Mouse (Mus musculus) erythroblast, embryonic 14.5 days (primary cell): ENCODE data around the gene Wnt3. TPM values are rescaled to one million over a fixed set of nuclear protein-coding genes. Genes with fewer than 3 reads are reported as not detected.
"Not testable (repeated sequence)": the region's sequence is repeated elsewhere in the genome, so short reads cannot be mapped to it uniquely, and the experiment has no call there.

Experiments used
- H3K27me3 ChIP-seq: 2 replicates; pipeline ENCODE4 v1.6.1; 2012; ENCODE audit warnings: inconsistent platforms; ENCODE audit not compliant: control insufficient read depth
- H3K36me3 ChIP-seq: 2 replicates; pipeline ENCODE4 v1.6.1; 2012; ENCODE audit warnings: mild to moderate bottlenecking, inconsistent platforms; ENCODE audit not compliant: control insufficient read depth
- H3K4me1 ChIP-seq: 2 replicates; pipeline ENCODE4 v1.6.1; 2012; ENCODE audit warnings: inconsistent platforms; ENCODE audit not compliant: control insufficient read depth
- H3K4me3 ChIP-seq: replicated peaks from 2 replicates; pipeline ENCODE3; 2012; ENCODE audit warnings: moderate library complexity, mild to moderate bottlenecking, inconsistent platforms
- H3K9me3 ChIP-seq: 2 replicates; pipeline ENCODE4 v1.6.1; 2012; ENCODE audit warnings: low read length, inconsistent platforms, mixed read lengths; ENCODE audit not compliant: control insufficient read depth
- GATA1 ChIP-seq: IDR thresholded peaks from 2 replicates; pipeline ENCODE4 v1.6.1; 2012; ENCODE audit warnings: low read length, inconsistent platforms, mixed read lengths
- TAL1 ChIP-seq: IDR thresholded peaks from 3 replicates; pipeline ENCODE4 v1.6.1; 2012; ENCODE audit warnings: low read length, inconsistent platforms, mixed read lengths
- polyA plus RNA-seq: library from polyadenylated mRNA; stranded (reverse); fragments of >175 nt; gene quantifications from 2 replicates; pipeline ENCODE4 v1.2.3, GENCODE M21; 2012

Wnt3 gene
- polyA plus RNA-seq, 1 experiment = not detected

DNA sequence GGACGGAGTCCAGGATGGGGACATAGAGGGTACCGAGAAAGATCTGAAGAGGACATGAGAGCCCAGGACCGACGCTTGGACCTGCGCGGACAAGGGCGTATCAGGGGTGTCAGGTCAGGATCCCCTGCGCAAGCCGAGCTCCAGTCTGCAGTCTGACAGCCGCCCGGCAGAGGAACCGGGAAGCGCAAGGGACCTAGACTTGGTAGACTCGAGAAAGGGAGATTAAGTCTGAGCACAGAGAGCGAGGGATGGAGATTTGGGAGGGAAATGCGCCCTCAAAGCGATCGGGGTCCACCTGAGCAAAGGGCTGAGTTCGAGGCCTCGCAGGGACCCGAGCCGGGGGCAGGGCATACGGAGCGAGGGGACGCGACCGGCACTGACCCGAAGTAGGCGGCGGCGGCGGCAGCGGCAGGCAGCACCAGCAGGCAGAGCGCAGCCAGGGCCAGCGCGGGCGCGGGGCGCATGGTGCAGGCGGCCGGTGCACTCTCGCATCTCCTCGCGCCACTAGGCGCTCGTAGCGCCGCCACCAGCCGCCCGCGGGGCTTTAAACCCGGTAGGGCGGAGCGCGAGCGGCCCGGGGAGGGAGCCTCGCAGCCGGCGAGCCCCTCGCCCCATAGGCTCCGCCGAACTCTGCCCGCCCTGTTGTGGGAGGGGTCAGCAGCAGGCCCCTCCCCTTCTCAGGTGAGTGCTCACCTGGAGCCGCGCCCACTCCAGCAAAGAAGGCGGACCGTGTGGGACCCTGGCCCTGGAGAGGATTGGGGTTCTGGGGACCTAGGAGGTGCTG is 24.5 kb upstream of the Wnt3 start, which contains the start of gene Wnt9b:
Gene Wnt9b (minus strand): TSS at position 516 of the 784 bp plus-strand sequence.
- Histone ChIP-seq H3K36me3 (no peaks in the 10 kb centered on the region), H3K4me3 (no peak within 1 kb of the TSS), H3K27me3 (peaks cover 60% of the 10 kb centered on the region), H3K4me1 (no peaks in the 10 kb centered on the region), H3K9me3 (no peaks in the 10 kb centered on the region)
- TF ChIP-seq TAL1 (no peak), GATA1 (no peak)

GRCm38 (mm10) chr11:103750612-103751011 is 23.3 kb upstream of the Wnt3 start:
- Histone ChIP-seq H3K36me3 (no peaks in the 10 kb centered on the region), H3K27me3 (peaks cover 60% of the 10 kb centered on the region), H3K9me3 (no peaks in the 10 kb centered on the region), H3K4me1 (no peaks in the 10 kb centered on the region), H3K4me3 (no peak overlapping the region)
- TF ChIP-seq TAL1 (no peak), GATA1 (no peak)

- Histone ChIP-seq H3K4me1 (no peaks in the 10 kb centered on the region), H3K27me3 (no peaks in the 10 kb centered on the region; the same call in 1 of the 2 replicates), H3K36me3 (no peaks in the 10 kb centered on the region), H3K9me3 (peaks cover 2% of the 10 kb centered on the region), H3K4me3 (no peak overlapping the region)
- no peak for TF ChIP-seq TAL1
- no peak for TF ChIP-seq GATA1
Observed at GRCm38 (mm10) chr11:103758054-103758453, 15.9 kb upstream of the Wnt3 start.

DNA sequence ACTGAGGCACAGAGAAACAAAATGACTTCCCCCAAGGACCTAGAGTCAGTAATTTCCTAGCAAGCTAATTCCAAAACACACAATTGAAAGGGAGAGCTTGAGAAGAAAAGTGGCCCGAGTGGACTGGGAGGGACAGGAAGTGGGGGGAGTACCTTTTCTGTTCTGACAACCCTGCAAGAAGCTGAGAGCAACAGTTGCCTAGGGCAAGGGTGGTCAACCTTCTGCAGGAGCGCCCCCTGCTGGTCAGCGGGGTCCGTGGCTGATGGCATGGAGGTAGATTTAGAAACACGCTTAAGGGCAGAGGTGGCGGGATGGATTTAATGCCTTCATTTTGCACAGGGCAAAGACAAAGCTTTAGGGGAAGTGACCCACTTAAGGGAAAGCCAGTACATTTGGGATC is 15.2 kb upstream of the Wnt3 start:
- H3K4me3 ChIP-seq = no peak overlapping the region
- no peaks in the 10 kb centered on the region for H3K36me3 ChIP-seq
- H3K9me3 ChIP-seq = peaks cover 2% of the 10 kb centered on the region
- H3K27me3 ChIP-seq = no peaks in the 10 kb centered on the region; the same call in 1 of the 2 replicates
- no peaks in the 10 kb centered on the region for H3K4me1 ChIP-seq
- TF ChIP-seq TAL1 (no peak), GATA1 (no peak)

DNA sequence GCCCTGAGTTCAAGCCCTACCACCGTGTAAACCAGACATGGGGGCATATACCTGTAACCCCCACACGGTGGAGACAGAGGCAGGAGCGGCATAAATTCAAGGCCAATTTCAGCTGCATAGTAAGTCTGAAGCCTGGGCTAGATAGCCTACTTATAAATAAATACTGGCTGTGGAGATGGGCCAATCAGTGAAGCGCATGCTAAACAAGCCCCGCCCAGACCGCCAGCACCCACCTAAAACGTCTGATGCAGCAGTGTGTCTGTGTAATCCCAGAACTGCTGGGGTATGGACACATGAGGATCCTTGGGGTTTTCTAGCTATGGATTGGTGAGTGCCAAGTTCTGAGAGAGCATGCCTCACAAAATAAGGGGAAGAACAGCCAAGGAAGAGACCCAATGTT is 13.8 kb upstream of the Wnt3 start:
- Histone ChIP-seq H3K9me3 (peaks cover 2% of the 10 kb centered on the region), H3K4me1 (no peaks in the 10 kb centered on the region), H3K4me3 (no peak overlapping the region), H3K36me3 (no peaks in the 10 kb centered on the region), H3K27me3 (no peaks in the 10 kb centered on the region; the same call in 1 of the 2 replicates)
- no peak for TF ChIP-seq TAL1
- TF ChIP-seq GATA1 = no peak

DNA sequence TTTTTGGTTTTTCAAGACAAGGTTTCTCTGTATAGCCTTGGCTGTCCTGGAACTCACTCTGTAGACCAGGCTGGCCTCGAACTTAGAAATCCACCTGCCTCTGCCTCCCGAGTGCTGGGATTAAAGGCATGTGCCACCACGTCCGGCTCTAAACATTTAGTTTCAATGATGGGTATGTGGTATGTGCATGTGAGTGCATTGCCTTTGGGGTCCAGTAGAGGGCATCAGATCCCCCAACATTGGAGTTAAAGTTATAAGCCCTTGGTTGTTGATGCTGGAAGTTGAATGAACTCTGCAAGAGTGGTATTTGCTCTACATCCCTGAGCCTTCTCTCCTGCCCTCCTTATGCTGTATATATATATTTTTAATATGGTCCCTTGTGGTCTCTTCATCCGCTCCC is 13.1 kb upstream of the Wnt3 start:
- not testable (repeated sequence) for H3K36me3 ChIP-seq

GRCm38 (mm10) chr11:103763410-103764163 is 10.4 kb upstream of the Wnt3 start:
- Histone ChIP-seq H3K27me3 (peaks cover 6% of the 10 kb centered on the region), H3K4me3 (no peak overlapping the region), H3K9me3 (peaks cover 2% of the 10 kb centered on the region), H3K36me3 (no peaks in the 10 kb centered on the region), H3K4me1 (no peaks in the 10 kb centered on the region)
- no peak for TF ChIP-seq TAL1
- TF ChIP-seq GATA1 = no peak

More for the DNA sequence above, 13.1 kb upstream of the Wnt3 start:
- H3K4me3 ChIP-seq, H3K27me3 ChIP-seq, H3K9me3 ChIP-seq, H3K4me1 ChIP-seq: not testable (repeated sequence)

DNA sequence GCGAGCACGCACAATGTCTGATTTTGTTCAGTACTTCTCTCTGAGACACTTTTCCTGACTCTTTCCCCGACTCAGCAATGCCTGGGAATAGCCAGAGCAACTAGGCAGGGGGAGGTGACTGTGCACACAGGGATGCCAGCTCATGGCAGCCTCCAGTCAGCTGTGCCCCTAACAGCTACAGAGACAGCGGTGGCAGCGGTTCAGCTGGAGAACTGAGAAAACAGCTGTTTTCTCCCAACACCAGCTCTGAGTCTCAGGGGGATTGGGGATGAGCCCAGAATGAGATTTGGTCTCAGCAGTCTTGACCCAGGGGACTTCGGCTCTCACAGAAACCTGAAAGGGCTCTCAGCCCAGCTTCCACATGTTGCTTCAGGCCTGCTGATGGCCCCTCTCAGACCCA is 9.3 kb upstream of the Wnt3 start:
- Histone ChIP-seq H3K36me3 (no peaks in the 10 kb centered on the region), H3K9me3 (peaks cover 2% of the 10 kb centered on the region), H3K27me3 (peaks cover 10% of the 10 kb centered on the region), H3K4me1 (no peaks in the 10 kb centered on the region), H3K4me3 (no peak overlapping the region)
- TF ChIP-seq GATA1 (no peak), TAL1 (no peak)

- no peak overlapping the region for H3K4me3 ChIP-seq
Observed at GRCm38 (mm10) chr11:103765556-103766011, 8.4 kb upstream of the Wnt3 start.

More at GRCm38 (mm10) chr11:103765556-103766011, 8.4 kb upstream of the Wnt3 start:
- no peaks in the 10 kb centered on the region for H3K4me1 ChIP-seq
- no peak for TF ChIP-seq GATA1
- TF ChIP-seq TAL1 = no peak
- peaks cover 18% of the 10 kb centered on the region for H3K27me3 ChIP-seq
- no peaks in the 10 kb centered on the region for H3K36me3 ChIP-seq
- H3K9me3 ChIP-seq = peaks cover 2% of the 10 kb centered on the region
